Mouse (Mus musculus) spleen, adult 12 weeks (tissue): ENCODE data around the gene Madd.

ENCODE experiments used
- DNase-seq: peaks from one replicate; pipeline ENCODE4 v3.0.0; 2022; ENCODE audit warnings: low spot score

Gene Madd

GRCm38 (mm10) chr2:91090208-91090607 is 93.4 kb downstream of the Madd start:
- DNase-seq, result no peak

DNA sequence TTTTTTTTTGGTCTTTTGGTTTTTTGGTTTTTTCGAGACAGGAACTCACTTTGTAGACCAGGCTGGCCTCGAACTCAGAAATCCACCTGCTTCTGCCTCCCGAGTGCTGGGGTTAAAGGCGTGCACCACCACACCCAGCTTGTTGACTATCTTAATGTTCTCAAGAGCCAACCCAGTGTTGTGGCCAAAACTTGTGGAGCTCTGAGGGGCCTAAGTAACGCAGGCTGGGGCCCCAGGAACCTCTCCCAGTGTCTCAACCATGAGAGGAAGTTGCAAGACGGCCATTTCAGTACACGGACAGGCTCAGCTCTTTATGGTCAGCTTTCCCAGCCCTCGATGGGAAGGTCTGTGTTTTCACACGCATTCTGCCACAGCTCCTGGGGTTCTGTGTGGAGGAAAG is 94.7 kb downstream of the Madd start:
- no peak for DNase-seq

- no peak for DNase-seq
These were observed 96.2 kb downstream of the Madd start for GRCm38 (mm10) chr2:91087453-91087852.
